Mouse (Mus musculus): ENCODE measurements around the gene Klhdc10.

GRCm38 (mm10) chr6:30403465-30403864 lies 1.8 kb downstream of the Klhdc10 start:
- no peak for TF ChIP-seq CTCF (IDR thresholded peaks at IDR 0.05; ENCODE audit: borderline replicate concordance, control insufficient read depth, extremely low read depth, insufficient read depth, low read length, poor library complexity)
- no peak for TF ChIP-seq POLR2A (IDR thresholded peaks at IDR 0.05; ENCODE audit: control insufficient read depth, extremely low read depth, insufficient read depth, low read length, poor library complexity)

Data from thymus, adult 2 months (tissue).